8 mouse cellular contexts compared by ENCODE assay signal in genomic region chr17:57011236-57012141, GRCm38 (mm10). TPM values are rescaled to one million over a fixed set of nuclear protein-coding genes. Genes with fewer than 3 reads are reported as not detected.
DNase-seq lines count a peak whose midpoint lies in the region; ATAC-seq lines count a peak whose summit lies in the region.

Gene Gtf2f1 (minus strand): TSS chr17:57011288.
Gene Gm17949 (plus strand): TSS chr17:57011469.

- H3K27ac ChIP-seq in hindbrain, embryonic 12.5 days: peak within 1 kb of the TSS; percentile 93

- peak; percentile 100 for DNase-seq in NIH3T3 (ENCODE audit: low read depth)
- DNase-seq in cerebellum, postnatal 10 days: peak; percentile 98 to 99
- peak; percentile 94 for DNase-seq in frontal cortex, postnatal 10 days (ENCODE audit: low spot score in 2 of 2)
- peak; percentile 93 to 98 for DNase-seq in layer of hippocampus, postnatal 14 days (ENCODE audit: low spot score in 2 of 2)
- DNase-seq in lung, postnatal 14 days: peak; percentile 92
- peak; percentile 98 for DNase-seq in retina, adult 2 months (ENCODE audit: low read depth, low spot score)
- DNase-seq in thymus, postnatal 36 days: peak; percentile 90 to 92

- peak within 1 kb of the TSS; percentile 93 for H3K4me2 ChIP-seq in hindbrain, embryonic 12.5 days (replicated peaks)

- ATAC-seq in hindbrain, embryonic 12.5 days (ENCODE audit: low FRiP score): peak; percentile 95

- no peaks in the 10 kb centered on the region for H3K27me3 ChIP-seq in hindbrain, embryonic 12.5 days

- H3K4me3 ChIP-seq in hindbrain, embryonic 12.5 days: peak within 1 kb of the TSS; percentile 75

- peak within 1 kb of the TSS; percentile 80 for H3K9ac ChIP-seq in hindbrain, embryonic 12.5 days

- peaks cover 24% of the 10 kb centered on the region for H3K36me3 ChIP-seq in hindbrain, embryonic 12.5 days

- H3K9me3 ChIP-seq in hindbrain, embryonic 12.5 days (replicated peaks): no peaks in the 10 kb centered on the region

- under 1% methylated on average over 51 of the region's 51 CpGs for WGBS in hindbrain, embryonic 12.5 days

- H3K4me1 ChIP-seq in hindbrain, embryonic 12.5 days: peaks cover 15% of the 10 kb centered on the region

RNA-seq across cellular contexts. Expression of gene Gtf2f1, which starts in this region (rescaled TPM):
- 62.6 and 67.0 TPM in 2 replicates for polyA plus RNA-seq in hindbrain, embryonic 12.5 days (2016; fragmentation: Nextera tagmentation; extraction: Ambion mirVana)
- 10 to 100 TPM; 51.0 to 56.0 TPM for total RNA-seq in layer of hippocampus, postnatal 14 days (2021)

RNA-seq across cellular contexts. Expression of gene Gm17949, which starts in this region (rescaled TPM):
- 0.52 TPM in 1 of 2 replicates, not detected in the other for polyA plus RNA-seq in hindbrain, embryonic 12.5 days (2016; fragmentation: Nextera tagmentation; extraction: Ambion mirVana)
- under 1 TPM in 1 of 2 experiments, not detected in 1; 0.28 TPM for total RNA-seq in layer of hippocampus, postnatal 14 days (2021)

Comparison
In these comparisons a context has a peak if more than half of its experiments do, and no peak if none do; other contexts are left out.
1. Peak in every context shown above with its lines: DNase-seq, ATAC-seq, H3K4me3 ChIP-seq and H3K27ac ChIP-seq.